Mouse (Mus musculus) CH12.LX (cell line): ENCODE measurements around the gene Ap1ar. TPM values are rescaled to one million over a fixed set of nuclear protein-coding genes. Genes with fewer than 3 reads are reported as not detected.

Experiments
- DNase-seq: peaks from one replicate; pipeline ENCODE4 v3.0.0-alpha.2; 2013; ENCODE audit errors: extremely low read depth
- H3K27ac ChIP-seq: 2 replicates; pipeline ENCODE4 v1.5.1; 2012; ENCODE audit warnings: low read depth, mild to moderate bottlenecking, control low read depth, moderate library complexity; ENCODE audit not compliant: insufficient read depth
- H3K27me3 ChIP-seq: replicated peaks from 2 replicates; pipeline ENCODE3; 2012; ENCODE audit warnings: inconsistent platforms
- H3K36me3 ChIP-seq, 2 experiments: replicated peaks in 1 of 2; 2 replicates each; pipeline versions ENCODE3 to v1.6.1; 2012; ENCODE audit warnings: inconsistent platforms in 1 of 2, low read length in 1 of 2, mild to moderate bottlenecking in 1 of 2, mixed read lengths in 1 of 2, moderate library complexity in 1 of 2; ENCODE audit not compliant: control insufficient read depth in 1 of 2, insufficient read depth in 1 of 2
- H3K4me1 ChIP-seq, 2 experiments: 2 replicates each; pipeline ENCODE4 v1.6.1; 2012; ENCODE audit warnings: inconsistent platforms in 1 of 2, moderate library complexity in 1 of 2; ENCODE audit not compliant: insufficient read depth in 2 of 2, control insufficient read depth in 1 of 2
- H3K4me2 ChIP-seq: 2 replicates; pipeline ENCODE4 v1.6.1; 2012; ENCODE audit warnings: low read depth, mild to moderate bottlenecking, control low read depth; ENCODE audit not compliant: poor library complexity, insufficient read depth, severe bottlenecking
- H3K4me3 ChIP-seq, 3 experiments: fragments of 150-350 bp in 1 of 3; sonication (generic) in 1 of 3; replicated peaks in 1 of 3; 2 replicates each; pipeline versions ENCODE3 to v1.5.1; 2011 to 2012; ENCODE audit warnings: low read depth in 2 of 3, low read length in 2 of 3, mild to moderate bottlenecking in 2 of 3, moderate library complexity in 2 of 3, control low read depth in 1 of 3, improper control_type of control experiment in 1 of 3, inconsistent platforms in 1 of 3, mixed read lengths in 1 of 3; ENCODE audit not compliant: poor library complexity in 1 of 3
- H3K79me2 ChIP-seq: replicated peaks from 2 replicates; pipeline ENCODE4 v1.6.1; 2012; ENCODE audit warnings: mild to moderate bottlenecking, moderate library complexity; ENCODE audit not compliant: control insufficient read depth, poor library complexity, insufficient read depth, severe bottlenecking; ENCODE audit errors: extremely low read depth
- H3K9ac ChIP-seq: 2 replicates; pipeline ENCODE4 v1.6.1; 2012; ENCODE audit warnings: low read depth, mild to moderate bottlenecking, control low read depth, moderate library complexity; ENCODE audit not compliant: insufficient read depth
- H3K9me3 ChIP-seq: replicated peaks from 2 replicates; pipeline ENCODE3; 2012; ENCODE audit warnings: low read length, inconsistent platforms, mixed read lengths
- ELF1 ChIP-seq: IDR thresholded peaks from 2 replicates; pipeline ENCODE4 v1.6.1; 2014; ENCODE audit warnings: low read depth, mild to moderate bottlenecking, inconsistent platforms, low read length, improper control_type of control experiment
- EP300 ChIP-seq: IDR thresholded peaks from 2 replicates; pipeline ENCODE4 v1.6.1; 2011; ENCODE audit warnings: low read length, improper control_type of control experiment
- ETS1 ChIP-seq: conservative IDR thresholded peaks from 2 replicates; pipeline ENCODE4 v1.6.1; 2012; ENCODE audit warnings: low read depth, mild to moderate bottlenecking, inconsistent platforms, low read length, improper control_type of control experiment, moderate library complexity
- JUN ChIP-seq: IDR thresholded peaks from 2 replicates; pipeline ENCODE4 v1.6.1; 2011; ENCODE audit warnings: low read depth, mild to moderate bottlenecking, low read length, improper control_type of control experiment, moderate library complexity; ENCODE audit not compliant: insufficient read depth
- JUND ChIP-seq: conservative IDR thresholded peaks from 2 replicates; pipeline ENCODE4 v1.6.1; 2011; ENCODE audit warnings: low read depth, low read length, improper control_type of control experiment
- MAX ChIP-seq: IDR thresholded peaks from 2 replicates; pipeline ENCODE4 v1.6.1; 2011; ENCODE audit warnings: low read length, improper control_type of control experiment
- MEF2A ChIP-seq: IDR thresholded peaks from 2 replicates; pipeline ENCODE4 v1.6.1; 2014; ENCODE audit warnings: low read depth, mild to moderate bottlenecking, inconsistent platforms, low read length, improper control_type of control experiment, borderline replicate concordance
- MYC ChIP-seq: IDR thresholded peaks from 2 replicates; pipeline ENCODE4 v1.6.1; 2011; ENCODE audit warnings: low read depth, mild to moderate bottlenecking, improper control_type of control experiment, low read length
- POLR2AphosphoS2 ChIP-seq: IDR thresholded peaks from 2 replicates; pipeline ENCODE4 v1.6.1; 2011; ENCODE audit warnings: low read depth, low read length, improper control_type of control experiment
- SIN3A ChIP-seq: IDR thresholded peaks from 2 replicates; pipeline ENCODE4 v1.6.1; 2012; ENCODE audit warnings: low read length, improper control_type of control experiment, inconsistent platforms
- ZMIZ1 ChIP-seq: IDR thresholded peaks from 2 replicates; pipeline ENCODE4 v1.6.1; 2012; ENCODE audit warnings: low read depth, mild to moderate bottlenecking, inconsistent platforms, low read length, improper control_type of control experiment
- dilution Hi-C: fragments of 300-500 bp; cut with MboI; formaldehyde crosslinking; loops from 2 replicates; pipeline ENCODE4 v1.14.3; 2020; ENCODE audit warnings: low sequenced_read_pairs; ENCODE audit not compliant: extremely low pct_unique_long_range_greater_than_20kb, extremely low pct_ligation_motif_present
- in situ Hi-C: fragments of 300-500 bp; cut with MboI; formaldehyde crosslinking; loops from 3 replicates; pipeline ENCODE4 v1.14.3; 2019; ENCODE audit warnings: low sequenced_read_pairs, low pct_ligation_motif_present, low pct_unique_long_range_greater_than_20kb, mixed read lengths
- polyA plus RNA-seq: library from polyadenylated mRNA; unstranded; fragments of >175 nt; gene quantifications from 2 replicates; pipeline ENCODE4 v1.2.1, GENCODE M21; 2012; ENCODE audit warnings: low read depth; ENCODE audit not compliant: insufficient read length
- total RNA-seq, 2 experiments: library from RNA; depleted of rRNA; stranded (reverse); fragments of 300-350 nt in 1 of 2; fragments of >200 nt in 1 of 2; gene quantifications; 2 replicates each; pipeline ENCODE4 v1.2.3; 2012 to 2014

Gene Ap1ar
- total and polyA plus RNA-seq, 3 experiments = 45.8 to 64.4 (median 51.2) TPM

DNA sequence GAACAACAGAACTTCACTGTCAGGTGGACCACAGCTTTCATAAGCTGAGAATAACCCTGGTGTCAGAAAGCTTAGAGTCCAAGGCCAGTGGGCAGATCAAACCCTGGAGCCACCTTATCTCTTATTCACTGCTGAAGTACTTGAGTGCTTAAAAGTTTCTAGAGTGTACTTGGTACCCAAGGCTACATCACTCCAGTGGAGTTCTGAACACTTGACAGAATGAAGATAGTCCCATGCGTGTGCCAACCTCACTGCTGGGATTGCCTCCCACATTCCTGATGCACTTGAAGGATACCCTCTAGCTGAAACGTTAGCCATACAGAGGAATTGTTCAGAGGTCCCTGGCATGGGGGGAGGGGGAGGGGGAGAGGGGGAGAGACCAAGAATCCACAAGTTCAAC, 44.4 kb upstream of the Ap1ar start:
- H3K4me3 ChIP-seq = no peak overlapping the region
- no peaks in the 10 kb centered on the region for H3K9me3 ChIP-seq
- no peak overlapping the region for H3K9ac ChIP-seq
- H3K27ac ChIP-seq = no peak overlapping the region
- no peak for TF ChIP-seq ETS1
- no peak for TF ChIP-seq MYC
- TF ChIP-seq ZMIZ1 = no peak
- H3K4me1 ChIP-seq = peaks cover 0 to 11% of the 10 kb centered on the region in 2 experiments; a peak in 1 of 4 replicates
- dilution Hi-C loops (no loop called here), in situ Hi-C loops (no loop called here)
- no peaks in the 10 kb centered on the region for H3K36me3 ChIP-seq
- no peaks in the 10 kb centered on the region for H3K79me2 ChIP-seq
- H3K27me3 ChIP-seq = no peaks in the 10 kb centered on the region
- DNase-seq = no peak
- no peak overlapping the region for H3K4me2 ChIP-seq

DNA sequence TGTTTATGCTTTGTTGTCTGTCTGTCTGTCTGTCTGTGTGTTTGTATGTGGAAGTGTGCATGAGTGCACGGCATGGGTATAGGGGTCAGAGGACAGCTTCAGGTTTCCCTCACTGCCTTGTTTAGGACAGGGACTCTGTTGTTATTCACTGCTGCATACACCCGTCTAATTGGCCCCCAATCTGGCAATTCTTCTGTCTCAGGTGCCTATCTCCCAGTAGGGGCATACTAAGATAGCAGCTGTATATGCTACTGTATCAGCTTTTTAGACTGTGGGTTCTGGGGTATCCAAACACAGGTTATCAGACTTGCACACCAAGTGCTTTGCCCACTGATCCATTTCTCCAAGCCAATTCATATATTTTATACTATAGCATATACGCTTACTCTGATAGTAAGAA, 42.6 kb upstream of the Ap1ar start:
- H3K4me2 ChIP-seq = no peak overlapping the region
- H3K9me3 ChIP-seq = no peaks in the 10 kb centered on the region
- no peaks in the 10 kb centered on the region for H3K27me3 ChIP-seq
- dilution Hi-C loops = no loop called here
- H3K9ac ChIP-seq = no peak overlapping the region
- no peak overlapping the region for H3K27ac ChIP-seq
- no peak for DNase-seq
- H3K4me3 ChIP-seq = no peak overlapping the region
- no peak for TF ChIP-seq EP300
- TF ChIP-seq MAX = no peak
- H3K79me2 ChIP-seq = no peaks in the 10 kb centered on the region
- in situ Hi-C loops = no loop called here
- no peaks in the 10 kb centered on the region for H3K36me3 ChIP-seq
- peaks cover 0 to 11% of the 10 kb centered on the region in 2 experiments; a peak in 1 of 4 replicates for H3K4me1 ChIP-seq

DNA sequence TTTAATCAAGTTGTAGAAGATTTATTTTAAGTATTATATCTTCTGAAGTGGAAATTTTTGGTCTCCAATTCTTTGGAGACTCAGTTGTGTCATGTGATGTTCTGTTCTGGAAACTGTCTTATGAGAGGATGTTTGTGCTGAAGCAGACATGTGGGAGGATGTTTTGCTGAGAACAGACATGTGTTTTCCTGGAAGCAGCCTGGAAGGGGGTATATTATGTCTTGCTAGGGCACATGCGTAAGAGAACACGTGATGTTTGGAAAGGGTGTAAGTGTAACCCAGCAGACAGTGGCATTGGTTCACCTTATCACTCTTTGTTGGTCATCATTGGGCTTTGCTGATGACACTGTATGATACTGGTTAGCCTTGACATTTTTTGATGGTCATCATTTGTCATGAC, 38.2 kb upstream of the Ap1ar start:
- dilution Hi-C loops = no loop called here
- no peak overlapping the region for H3K9ac ChIP-seq
- no peaks in the 10 kb centered on the region for H3K79me2 ChIP-seq
- no peak overlapping the region for H3K4me3 ChIP-seq
- no peaks in the 10 kb centered on the region for H3K36me3 ChIP-seq
- H3K27me3 ChIP-seq = no peaks in the 10 kb centered on the region
- no peak overlapping the region for H3K4me2 ChIP-seq
- no peaks in the 10 kb centered on the region for H3K9me3 ChIP-seq
- in situ Hi-C loops = no loop called here
- H3K4me1 ChIP-seq = no peaks in the 10 kb centered on the region
- no peak for DNase-seq
- no peak overlapping the region for H3K27ac ChIP-seq
- TF ChIP-seq JUND (no peak), MEF2A (no peak), ELF1 (no peak), SIN3A (no peak), JUN (no peak), POLR2AphosphoS2 (no peak), MAX (no peak)
- TF ChIP-seq, all 38 proteins: peak for 0
